Mouse (Mus musculus): Measurements from ENCODE around the gene Rptor. TPM values are rescaled to one million over a fixed set of nuclear protein-coding genes. Genes with fewer than 3 reads are reported as not detected.
A peak's percentile ranks its signal among the peaks of the same experiment; 100 is the strongest.
"Not testable (repeated sequence)": the region's sequence is repeated elsewhere in the genome, so short reads cannot be mapped to it uniquely, and the experiment has no call there.

The Rptor gene
- polyA plus RNA-seq, 1 experiment from 2014 or later = 3.1 TPM

DNA sequence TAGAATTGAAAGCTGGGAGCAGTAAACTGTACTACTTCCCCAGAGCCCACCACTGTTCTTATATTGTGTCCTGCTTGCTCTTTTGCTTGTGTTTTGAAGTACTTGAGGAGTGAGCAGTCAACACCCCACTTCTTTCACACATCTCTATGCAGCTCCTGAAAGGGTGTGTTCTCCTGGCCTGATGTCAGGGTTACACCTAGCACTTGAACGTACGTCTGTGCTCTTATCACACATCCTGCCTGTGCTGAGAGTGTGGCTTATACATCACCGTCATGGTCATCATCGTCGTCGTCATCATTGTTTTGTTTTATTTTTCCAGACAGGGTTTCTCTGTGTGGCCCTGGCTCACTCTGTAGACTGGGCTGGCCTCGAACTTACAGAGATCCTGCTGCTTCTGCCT lies 41.4 kb downstream of the Rptor start:
- no peak for DNase-seq
- no peaks in the 10 kb centered on the region for H3K27me3 ChIP-seq (ENCODE audit: insufficient read depth, low read length)
- no peaks in the 10 kb centered on the region for H3K4me1 ChIP-seq (ENCODE audit: insufficient read depth)
- no peak overlapping the region for H3K27ac ChIP-seq (ENCODE audit: low read depth)
- no peaks in the 10 kb centered on the region for H3K36me3 ChIP-seq (replicated peaks; ENCODE audit: insufficient read depth, low read length)
- 51% methylated on average over 7 of the region's 7 CpGs for WGBS (ENCODE audit: insufficient replicate concordance)
- no peak overlapping the region for H3K9ac ChIP-seq (replicated peaks)
- H3K4me3 ChIP-seq (ENCODE audit: low read depth, low read length) = no peak overlapping the region
- no peak for ATAC-seq
- TF ChIP-seq EP300 (IDR thresholded peaks at IDR 0.05; ENCODE audit: low read depth) = no peak
- TF ChIP-seq CTCF (IDR thresholded peaks at IDR 0.05; ENCODE audit: low read depth) = no peak
- no peak overlapping the region for H3K4me2 ChIP-seq (ENCODE audit: low read depth, low read length)
- H3K9me3 ChIP-seq (ENCODE audit: low read length) = no peaks in the 10 kb centered on the region

DNA sequence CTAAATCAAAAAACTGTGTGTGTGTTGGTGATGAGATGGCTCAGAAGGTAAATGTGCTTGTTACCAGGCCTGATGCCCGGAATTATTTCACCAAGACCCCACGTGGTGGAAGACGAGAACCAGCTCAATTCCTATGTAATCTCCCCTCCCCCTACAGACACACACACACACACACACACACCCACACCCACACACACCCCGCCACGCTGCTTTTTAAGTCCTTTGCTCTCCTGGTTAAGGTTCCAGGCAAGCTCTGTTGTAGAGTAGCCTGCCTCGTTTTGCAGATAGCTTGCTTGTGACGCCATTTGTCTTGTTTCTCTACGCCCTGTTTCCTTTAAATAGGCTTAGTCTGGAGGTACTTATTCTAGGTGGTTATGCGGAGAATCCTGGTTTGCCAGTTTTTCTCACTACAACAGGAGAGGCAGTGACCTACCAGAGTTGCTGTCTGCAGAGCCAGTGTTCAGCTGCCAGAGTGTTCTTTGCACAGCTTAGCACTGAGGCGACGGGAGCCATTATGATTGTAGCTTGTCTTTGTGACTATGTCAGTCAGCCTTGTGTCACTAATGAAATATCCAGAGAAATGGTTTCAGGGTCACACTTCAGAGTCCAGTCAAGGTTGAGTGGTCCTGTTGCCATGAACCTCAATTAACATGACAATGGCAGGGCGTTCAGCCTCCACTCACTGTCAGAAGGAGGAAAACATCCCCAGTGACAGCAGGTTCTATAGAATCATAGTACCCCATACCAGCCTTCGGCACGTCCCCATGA lies 42.1 kb downstream of the Rptor start:
- no peak for ATAC-seq

DNA sequence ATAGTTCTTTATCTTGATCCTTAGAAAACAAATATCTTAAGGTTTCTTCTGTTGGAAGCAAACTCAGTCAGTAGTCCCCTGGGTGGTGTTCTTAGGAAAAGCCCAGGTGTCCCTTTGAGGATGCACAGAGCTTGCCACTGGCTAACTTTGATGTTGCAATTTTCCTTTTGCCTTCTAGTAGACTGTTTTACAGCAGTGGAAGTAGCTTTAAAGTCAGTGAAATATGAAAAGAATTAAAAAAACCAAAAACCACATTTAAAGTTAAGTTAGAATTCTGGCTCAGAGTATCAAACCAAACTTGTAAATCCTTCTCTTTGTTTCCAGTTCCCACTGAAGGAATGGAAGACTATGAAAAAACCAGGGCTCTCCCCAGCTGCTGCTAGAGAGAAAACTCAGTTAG lies 47.8 kb downstream of the Rptor start:
- ATAC-seq = no peak
- no peak for DNase-seq

More for the DNA sequence above, 42.1 kb downstream of the Rptor start:
- Histone ChIP-seq H3K9me3 (ENCODE audit: low read length) (no peaks in the 10 kb centered on the region), H3K4me3 (ENCODE audit: low read depth, low read length) (no peak overlapping the region), H3K4me2 (ENCODE audit: low read depth, low read length) (no peak overlapping the region), H3K36me3 (replicated peaks; ENCODE audit: insufficient read depth, low read length) (no peaks in the 10 kb centered on the region), H3K4me1 (ENCODE audit: insufficient read depth) (no peaks in the 10 kb centered on the region), H3K27me3 (ENCODE audit: insufficient read depth, low read length) (no peaks in the 10 kb centered on the region), H3K9ac (replicated peaks) (no peak overlapping the region), H3K27ac (ENCODE audit: low read depth) (no peak overlapping the region)
- TF ChIP-seq CTCF (IDR thresholded peaks at IDR 0.05; ENCODE audit: low read depth) (no peak), EP300 (IDR thresholded peaks at IDR 0.05; ENCODE audit: low read depth) (no peak)
- no peak for DNase-seq
- 79% methylated on average over 14 of the region's 14 CpGs for WGBS (ENCODE audit: insufficient replicate concordance)

DNA sequence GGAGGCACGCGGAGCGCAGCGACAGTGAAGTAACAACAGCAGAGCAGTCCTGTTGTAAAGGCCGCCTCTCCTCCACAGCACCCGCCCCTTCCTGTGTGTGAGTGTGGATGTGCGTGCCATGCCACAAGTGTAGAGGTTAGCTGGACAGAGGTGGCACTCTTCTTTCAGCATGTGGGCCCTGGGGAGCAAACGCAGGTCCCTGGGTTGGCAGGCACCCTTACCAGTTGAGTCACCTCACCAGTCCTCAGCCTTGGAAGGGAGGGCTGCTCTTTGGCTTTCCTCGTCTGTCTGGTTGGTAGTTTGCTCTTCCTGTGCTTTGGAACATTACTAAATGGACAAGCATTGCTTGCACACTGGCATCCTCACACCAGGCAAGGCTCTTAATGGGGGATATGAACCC lies 50.6 kb downstream of the Rptor start:
- Histone ChIP-seq H3K4me2 (ENCODE audit: low read depth, low read length) (no peak overlapping the region), H3K9me3 (ENCODE audit: low read length) (no peaks in the 10 kb centered on the region), H3K27me3 (ENCODE audit: insufficient read depth, low read length) (no peaks in the 10 kb centered on the region), H3K9ac (replicated peaks) (no peak overlapping the region), H3K4me3 (ENCODE audit: low read depth, low read length) (no peak overlapping the region), H3K27ac (ENCODE audit: low read depth) (no peak overlapping the region), H3K36me3 (replicated peaks; ENCODE audit: insufficient read depth, low read length) (no peaks in the 10 kb centered on the region), H3K4me1 (ENCODE audit: insufficient read depth) (no peaks in the 10 kb centered on the region)
- WGBS (ENCODE audit: insufficient replicate concordance) = 81% methylated on average over 9 of the region's 9 CpGs
- ATAC-seq (no peak), DNase-seq (no peak)
- TF ChIP-seq CTCF (IDR thresholded peaks at IDR 0.05; ENCODE audit: low read depth) (no peak), EP300 (IDR thresholded peaks at IDR 0.05; ENCODE audit: low read depth) (no peak)

More for the DNA sequence above, 47.8 kb downstream of the Rptor start:
- Histone ChIP-seq H3K27me3 (ENCODE audit: insufficient read depth, low read length) (no peaks in the 10 kb centered on the region), H3K4me1 (ENCODE audit: insufficient read depth) (no peaks in the 10 kb centered on the region), H3K36me3 (replicated peaks; ENCODE audit: insufficient read depth, low read length) (no peaks in the 10 kb centered on the region), H3K4me3 (ENCODE audit: low read depth, low read length) (no peak overlapping the region), H3K27ac (ENCODE audit: low read depth) (no peak overlapping the region), H3K9me3 (ENCODE audit: low read length) (no peaks in the 10 kb centered on the region), H3K4me2 (ENCODE audit: low read depth, low read length) (no peak overlapping the region), H3K9ac (replicated peaks) (no peak overlapping the region)
- no peak for TF ChIP-seq CTCF (IDR thresholded peaks at IDR 0.05; ENCODE audit: low read depth)
- no peak for TF ChIP-seq EP300 (IDR thresholded peaks at IDR 0.05; ENCODE audit: low read depth)

DNA sequence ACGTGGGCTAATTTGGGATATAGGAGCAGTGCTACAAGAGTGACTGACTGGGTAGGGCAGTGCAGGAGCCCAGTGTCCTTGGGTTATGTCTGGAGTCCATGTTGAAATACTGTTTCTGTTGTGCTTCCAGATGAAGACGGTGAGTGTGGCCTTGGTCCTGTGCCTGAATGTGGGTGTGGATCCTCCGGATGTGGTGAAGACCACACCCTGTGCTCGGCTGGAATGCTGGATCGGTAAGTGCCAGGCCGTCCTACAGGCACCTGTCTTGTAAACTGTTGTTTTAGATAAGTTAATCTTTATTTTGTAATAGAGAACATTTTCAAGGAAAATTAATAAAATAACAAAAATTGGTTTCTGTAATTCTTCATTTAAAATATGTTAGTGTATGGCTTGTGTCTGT lies 54.8 kb downstream of the Rptor start:
- Histone ChIP-seq H3K36me3 (replicated peaks; ENCODE audit: insufficient read depth, low read length) (no peaks in the 10 kb centered on the region), H3K9ac (replicated peaks) (no peak overlapping the region), H3K4me3 (ENCODE audit: low read depth, low read length) (no peak overlapping the region), H3K4me1 (ENCODE audit: insufficient read depth) (no peaks in the 10 kb centered on the region), H3K4me2 (ENCODE audit: low read depth, low read length) (no peak overlapping the region), H3K9me3 (ENCODE audit: low read length) (no peaks in the 10 kb centered on the region), H3K27ac (ENCODE audit: low read depth) (no peak overlapping the region), H3K27me3 (ENCODE audit: insufficient read depth, low read length) (no peaks in the 10 kb centered on the region)
- ATAC-seq (peak; percentile 57; the same call in 1 of the 2 replicates), DNase-seq (no peak)
- TF ChIP-seq EP300 (IDR thresholded peaks at IDR 0.05; ENCODE audit: low read depth) (no peak), CTCF (IDR thresholded peaks at IDR 0.05; ENCODE audit: low read depth) (no peak)
- WGBS (ENCODE audit: insufficient replicate concordance) = 67% methylated on average over 6 of the region's 6 CpGs

DNA sequence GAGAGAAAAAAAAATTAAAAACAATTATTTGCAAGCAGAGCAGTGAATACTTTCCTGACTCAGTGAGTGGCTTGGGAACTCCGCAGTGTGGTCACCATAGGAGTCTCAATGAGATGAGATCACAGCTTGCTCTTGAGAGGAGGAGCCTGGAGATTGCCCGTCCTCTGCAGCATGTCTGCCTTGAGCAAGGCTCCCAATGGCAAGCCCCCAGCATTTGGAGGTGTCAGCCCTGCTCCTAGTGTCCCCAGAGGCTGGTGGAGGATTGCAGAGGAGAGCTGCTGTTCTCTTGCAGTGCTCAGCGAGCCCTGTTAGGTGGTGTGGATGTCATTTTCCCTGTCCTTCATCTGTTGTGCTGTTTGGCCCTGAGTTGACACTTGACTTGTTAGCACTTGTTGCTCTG lies 56.6 kb downstream of the Rptor start:
- Histone ChIP-seq H3K36me3 (replicated peaks; ENCODE audit: insufficient read depth, low read length) (no peaks in the 10 kb centered on the region), H3K27ac (ENCODE audit: low read depth) (no peak overlapping the region), H3K4me1 (ENCODE audit: insufficient read depth) (no peaks in the 10 kb centered on the region), H3K9me3 (ENCODE audit: low read length) (no peaks in the 10 kb centered on the region), H3K4me3 (ENCODE audit: low read depth, low read length) (no peak overlapping the region), H3K9ac (replicated peaks) (no peak overlapping the region), H3K27me3 (ENCODE audit: insufficient read depth, low read length) (no peaks in the 10 kb centered on the region), H3K4me2 (ENCODE audit: low read depth, low read length) (no peak overlapping the region)
- TF ChIP-seq CTCF (IDR thresholded peaks at IDR 0.05; ENCODE audit: low read depth) = no peak
- TF ChIP-seq EP300 (IDR thresholded peaks at IDR 0.05; ENCODE audit: low read depth) = no peak
- DNase-seq (no peak), ATAC-seq (no peak)
- 82% methylated on average over 3 of the region's 3 CpGs for WGBS (ENCODE audit: insufficient replicate concordance)

DNA sequence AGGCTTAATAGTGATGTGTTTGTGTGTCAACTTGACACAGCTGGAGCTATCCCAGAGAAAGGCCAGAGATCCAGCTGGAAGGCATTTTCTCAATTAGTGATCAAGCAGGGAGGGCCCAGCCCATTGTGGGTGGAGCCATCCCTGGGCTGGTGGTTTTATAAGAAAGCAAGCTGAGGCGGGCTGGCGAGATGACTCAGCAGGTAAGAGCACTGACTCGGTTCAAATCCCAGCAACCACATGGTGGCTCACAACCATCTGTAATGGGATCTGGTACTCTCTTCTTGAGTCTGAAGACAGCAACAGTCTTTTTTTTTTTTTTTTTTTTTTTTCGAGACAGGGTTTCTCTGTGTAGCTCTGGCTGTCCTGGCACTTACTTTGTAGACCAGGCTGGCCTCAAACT lies 58.8 kb downstream of the Rptor start:
- WGBS (ENCODE audit: insufficient replicate concordance) = 43% methylated on average over 3 of the region's 4 CpGs
- H3K36me3 ChIP-seq (replicated peaks; ENCODE audit: insufficient read depth, low read length); H3K27ac ChIP-seq (ENCODE audit: low read depth); H3K9ac ChIP-seq (replicated peaks); H3K27me3 ChIP-seq (ENCODE audit: insufficient read depth, low read length); H3K4me2 ChIP-seq (ENCODE audit: low read depth, low read length); H3K4me1 ChIP-seq (ENCODE audit: insufficient read depth); H3K9me3 ChIP-seq (ENCODE audit: low read length); H3K4me3 ChIP-seq (ENCODE audit: low read depth, low read length): not testable (repeated sequence)
- ATAC-seq (peak; percentile 73), DNase-seq (peak; percentile 46)

Measured in liver, postnatal 0 days (tissue).